Mouse (Mus musculus) forebrain, postnatal 0 days (tissue): ENCODE data around the gene Sh3bp5l. TPM values are rescaled to one million over a fixed set of nuclear protein-coding genes. Genes with fewer than 3 reads are reported as not detected.

ENCODE experiments used
- ATAC-seq: fragments of 200-750 bp; cut with Nextera tagmentation; 2 replicates; pipeline ENCODE4 v1.8.0; 2017; ENCODE audit warnings: mild to moderate bottlenecking, moderate library complexity
- DNase-seq: peaks from one replicate; pipeline ENCODE4 v3.0.0-alpha.2; 2015
- H3K27ac ChIP-seq: fragments of 300-500 bp; sonication (generic); 2 replicates; pipeline ENCODE4 v1.5.1; 2014; ENCODE audit warnings: low read depth, mild to moderate bottlenecking, antibody characterized with exemption, low read length, moderate library complexity, mixed read lengths
- H3K27me3 ChIP-seq: fragments of 300-500 bp; sonication (generic); 2 replicates; pipeline ENCODE4 v1.6.1; 2014; ENCODE audit warnings: mild to moderate bottlenecking, low read length, mixed read lengths; ENCODE audit not compliant: insufficient read depth
- H3K36me3 ChIP-seq: fragments of 300-500 bp; sonication (generic); 2 replicates; pipeline ENCODE4 v1.6.1; 2014; ENCODE audit warnings: mild to moderate bottlenecking, moderate library complexity; ENCODE audit not compliant: insufficient read depth
- H3K4me1 ChIP-seq: fragments of 300-500 bp; sonication (generic); 2 replicates; pipeline ENCODE4 v1.6.1; 2014; ENCODE audit warnings: antibody characterized with exemption; ENCODE audit not compliant: insufficient read depth
- H3K4me2 ChIP-seq: fragments of 300-500 bp; sonication (generic); 2 replicates; pipeline ENCODE4 v1.6.1; 2014; ENCODE audit warnings: low read depth, mild to moderate bottlenecking, moderate library complexity
- H3K4me3 ChIP-seq: fragments of 300-500 bp; sonication (generic); 2 replicates; pipeline ENCODE4 v1.5.1; 2014; ENCODE audit warnings: low read depth, low read length, mixed read lengths
- H3K9ac ChIP-seq: fragments of 300-500 bp; sonication (generic); 2 replicates; pipeline ENCODE4 v1.6.1; 2014; ENCODE audit warnings: mild to moderate bottlenecking
- H3K9me3 ChIP-seq: fragments of 300-500 bp; sonication (generic); 2 replicates; pipeline ENCODE4 v1.6.1; 2016; ENCODE audit warnings: low read length
- CTCF ChIP-seq: sonication (generic); IDR thresholded peaks from 2 replicates; pipeline ENCODE4 v1.5.1; 2016; ENCODE audit warnings: antibody characterized with exemption, control low read depth, low read depth
- WGBS: fragments of 180-500 bp; shearing (Covaris S2); extraction: QIAGEN DNeasy Blood & Tissue Kit; methylation state at CpG from one replicate; pipeline ENCODE4 v1.1.7; 2014; 5-methylcytosine and 5-hydroxymethylcytosine counted together
- polyA plus RNA-seq: library from polyadenylated mRNA; unstranded; fragments of >200 nt; fragmentation: Nextera tagmentation; extraction: Ambion mirVana; gene quantifications from 2 replicates; pipeline ENCODE4 v1.2.1, GENCODE M21; 2015
- total RNA-seq: library from RNA; depleted of rRNA; stranded (reverse); fragments of >200 nt; gene quantifications from 2 replicates; pipeline ENCODE4 v1.2.3, GENCODE M21; 2014

Gene Sh3bp5l
- total and polyA plus RNA-seq, 2 experiments from 2014 or later = 44.3 to 44.9 TPM

GRCm38 (mm10) chr11:58307411-58308080 lies 23.0 kb upstream of the Sh3bp5l start:
- DNase-seq (peak; percentile 68), ATAC-seq (peak; percentile 38)
- H3K4me2 ChIP-seq = peak overlapping the region; percentile 74
- no peaks in the 10 kb centered on the region for H3K27me3 ChIP-seq
- 0 out of 2 replicates have a peak, but pooled peaks cover 6% of the 10 kb centered on the region for H3K36me3 ChIP-seq
- TF ChIP-seq CTCF = 0 out of 2 replicates have a peak, but pooled peaks have one; percentile 16
- peaks cover 7% of the 10 kb centered on the region for H3K4me1 ChIP-seq
- H3K27ac ChIP-seq = peak overlapping the region; percentile 73
- peak overlapping the region; percentile 34 for H3K4me3 ChIP-seq
- peak overlapping the region; percentile 49 for H3K9ac ChIP-seq
- H3K9me3 ChIP-seq = no peaks in the 10 kb centered on the region
- WGBS = 1% methylated on average over 42 of the region's 42 CpGs

GRCm38 (mm10) chr11:58308661-58309060 lies 21.9 kb upstream of the Sh3bp5l start:
- DNase-seq (no peak), ATAC-seq (no peak)
- Histone ChIP-seq H3K9me3 (no peaks in the 10 kb centered on the region), H3K27ac (no peak overlapping the region), H3K4me3 (no peak overlapping the region), H3K9ac (no peak overlapping the region), H3K27me3 (no peaks in the 10 kb centered on the region), H3K36me3 (0 out of 2 replicates have a peak, but pooled peaks cover 9% of the 10 kb centered on the region), H3K4me2 (no peak overlapping the region), H3K4me1 (peaks cover 7% of the 10 kb centered on the region)
- no peak for TF ChIP-seq CTCF
- WGBS = 97% methylated on average over 9 of the region's 9 CpGs

- H3K4me3 ChIP-seq = no peak overlapping the region
- no peaks in the 10 kb centered on the region for H3K27me3 ChIP-seq
- no peaks in the 10 kb centered on the region for H3K9me3 ChIP-seq
- H3K4me1 ChIP-seq = no peaks in the 10 kb centered on the region
- no peak for TF ChIP-seq CTCF
- ATAC-seq (no peak), DNase-seq (no peak)
- H3K36me3 ChIP-seq = peaks cover 38% of the 10 kb centered on the region
- no peak overlapping the region for H3K27ac ChIP-seq
- 80% methylated on average over 6 of the region's 6 CpGs for WGBS
- no peak overlapping the region for H3K9ac ChIP-seq
- no peak overlapping the region for H3K4me2 ChIP-seq
Measured at GRCm38 (mm10) chr11:58314069-58314468, 16.5 kb upstream of the Sh3bp5l start.

- no peak for ATAC-seq
- Histone ChIP-seq H3K4me1 (no peaks in the 10 kb centered on the region), H3K27me3 (no peaks in the 10 kb centered on the region), H3K36me3 (peaks cover 41% of the 10 kb centered on the region), H3K4me2 (no peak overlapping the region), H3K4me3 (no peak overlapping the region), H3K27ac (no peak overlapping the region), H3K9me3 (no peaks in the 10 kb centered on the region), H3K9ac (no peak overlapping the region)
- WGBS = 95% methylated on average over 5 of the region's 5 CpGs
- no peak for DNase-seq
- no peak for TF ChIP-seq CTCF
Measured at GRCm38 (mm10) chr11:58315536-58316168, 14.9 kb upstream of the Sh3bp5l start.

- no peak for ATAC-seq
- 84% methylated on average over 17 of the region's 17 CpGs for WGBS
- peaks cover 39% of the 10 kb centered on the region for H3K36me3 ChIP-seq
Measured at GRCm38 (mm10) chr11:58316344-58316743, 14.2 kb upstream of the Sh3bp5l start.

GRCm38 (mm10) chr11:58316768-58317390 lies 13.6 kb upstream of the Sh3bp5l start:
- Histone ChIP-seq H3K9me3 (no peaks in the 10 kb centered on the region), H3K27me3 (no peaks in the 10 kb centered on the region), H3K27ac (no peak overlapping the region), H3K4me1 (no peaks in the 10 kb centered on the region), H3K9ac (no peak overlapping the region), H3K4me2 (no peak overlapping the region), H3K36me3 (peaks cover 35% of the 10 kb centered on the region), H3K4me3 (no peak overlapping the region)
- 73% methylated on average over 28 of the region's 28 CpGs for WGBS
- ATAC-seq (peak; percentile 37; the same call in 1 of the 2 replicates), DNase-seq (no peak)
- TF ChIP-seq CTCF = no peak

More at GRCm38 (mm10) chr11:58316344-58316743, 14.2 kb upstream of the Sh3bp5l start:
- Histone ChIP-seq H3K4me2 (no peak overlapping the region), H3K9me3 (no peaks in the 10 kb centered on the region), H3K4me1 (no peaks in the 10 kb centered on the region), H3K4me3 (no peak overlapping the region), H3K27me3 (no peaks in the 10 kb centered on the region), H3K27ac (no peak overlapping the region), H3K9ac (no peak overlapping the region)
- DNase-seq = no peak
- TF ChIP-seq CTCF = no peak
